Mouse (Mus musculus): ENCODE measurements at regions not wholly inside any gene's neighbourhood (a gene's known extent, or its start where the extent isn't known, plus 50 kb on each side); places are given as distances from the start of the nearest gene placed in this dataset.

GRCm38 (mm10) chr12:28922236-28922635, 170.6 kb downstream of the Eipr1 start:
- H3K4me3 ChIP-seq (ENCODE audit: insufficient read depth, low read length), result no peak overlapping the region
- TF ChIP-seq CTCF (IDR thresholded peaks at IDR 0.05; ENCODE audit: borderline replicate concordance, insufficient read depth, low read length), result no peak
- no peak for TF ChIP-seq POLR2A (IDR thresholded peaks at IDR 0.05; ENCODE audit: low read depth, low read length)
- H3K4me1 ChIP-seq (ENCODE audit: control insufficient read depth, insufficient read depth, low read length), result no peaks in the 10 kb centered on the region
- no peak overlapping the region for H3K27ac ChIP-seq (ENCODE audit: insufficient read depth, low read length)

- TF ChIP-seq POLR2A (IDR thresholded peaks at IDR 0.05; ENCODE audit: low read depth, low read length) (no peak), CTCF (IDR thresholded peaks at IDR 0.05; ENCODE audit: borderline replicate concordance, insufficient read depth, low read length) (no peak)
- H3K4me3 ChIP-seq (ENCODE audit: insufficient read depth, low read length), result no peak overlapping the region
- no peaks in the 10 kb centered on the region for H3K4me1 ChIP-seq (ENCODE audit: control insufficient read depth, insufficient read depth, low read length)
Observed at GRCm38 (mm10) chr12:28925206-28925605, 173.6 kb downstream of the Eipr1 start.

GRCm38 (mm10) chr12:28939936-28940335, 188.3 kb downstream of the Eipr1 start:
- no peaks in the 10 kb centered on the region for H3K4me1 ChIP-seq (ENCODE audit: control insufficient read depth, insufficient read depth, low read length)
- H3K4me3 ChIP-seq (ENCODE audit: insufficient read depth, low read length), result no peak overlapping the region
- TF ChIP-seq CTCF (IDR thresholded peaks at IDR 0.05; ENCODE audit: borderline replicate concordance, insufficient read depth, low read length), result no peak
- TF ChIP-seq POLR2A (IDR thresholded peaks at IDR 0.05; ENCODE audit: low read depth, low read length), result no peak
- H3K27ac ChIP-seq (ENCODE audit: insufficient read depth, low read length), result no peak overlapping the region

More at GRCm38 (mm10) chr12:28925206-28925605, 173.6 kb downstream of the Eipr1 start:
- no peak overlapping the region for H3K27ac ChIP-seq (ENCODE audit: insufficient read depth, low read length)

- no peak overlapping the region for H3K27ac ChIP-seq (ENCODE audit: insufficient read depth, low read length)
- H3K4me1 ChIP-seq (ENCODE audit: control insufficient read depth, insufficient read depth, low read length), result no peaks in the 10 kb centered on the region
- no peak overlapping the region for H3K4me3 ChIP-seq (ENCODE audit: insufficient read depth, low read length)
- no peak for TF ChIP-seq POLR2A (IDR thresholded peaks at IDR 0.05; ENCODE audit: low read depth, low read length)
- TF ChIP-seq CTCF (IDR thresholded peaks at IDR 0.05; ENCODE audit: borderline replicate concordance, insufficient read depth, low read length), result no peak
Observed at GRCm38 (mm10) chr12:28948889-28949288, 197.3 kb downstream of the Eipr1 start.

GRCm38 (mm10) chr12:28949307-28949706, 197.7 kb downstream of the Eipr1 start:
- H3K4me1 ChIP-seq (ENCODE audit: control insufficient read depth, insufficient read depth, low read length), result no peaks in the 10 kb centered on the region
- no peak overlapping the region for H3K4me3 ChIP-seq (ENCODE audit: insufficient read depth, low read length)
- TF ChIP-seq CTCF (IDR thresholded peaks at IDR 0.05; ENCODE audit: borderline replicate concordance, insufficient read depth, low read length) (no peak), POLR2A (IDR thresholded peaks at IDR 0.05; ENCODE audit: low read depth, low read length) (no peak)
- no peak overlapping the region for H3K27ac ChIP-seq (ENCODE audit: insufficient read depth, low read length)

- Histone ChIP-seq H3K4me3 (ENCODE audit: insufficient read depth, low read length) (no peak overlapping the region), H3K27ac (ENCODE audit: insufficient read depth, low read length) (no peak overlapping the region), H3K4me1 (ENCODE audit: control insufficient read depth, insufficient read depth, low read length) (no peaks in the 10 kb centered on the region)
- TF ChIP-seq POLR2A (IDR thresholded peaks at IDR 0.05; ENCODE audit: low read depth, low read length) (no peak), CTCF (IDR thresholded peaks at IDR 0.05; ENCODE audit: borderline replicate concordance, insufficient read depth, low read length) (no peak)
Observed at GRCm38 (mm10) chr12:28957155-28957554, 205.6 kb downstream of the Eipr1 start.

GRCm38 (mm10) chr12:28958661-28959060, 207.1 kb downstream of the Eipr1 start:
- TF ChIP-seq POLR2A (IDR thresholded peaks at IDR 0.05; ENCODE audit: low read depth, low read length), result no peak
- TF ChIP-seq CTCF (IDR thresholded peaks at IDR 0.05; ENCODE audit: borderline replicate concordance, insufficient read depth, low read length), result no peak
- H3K27ac ChIP-seq (ENCODE audit: insufficient read depth, low read length), result no peak overlapping the region
- no peak overlapping the region for H3K4me3 ChIP-seq (ENCODE audit: insufficient read depth, low read length)
- no peaks in the 10 kb centered on the region for H3K4me1 ChIP-seq (ENCODE audit: control insufficient read depth, insufficient read depth, low read length)

GRCm38 (mm10) chr12:28969671-28970379, 218.2 kb downstream of the Eipr1 start:
- no peak overlapping the region for H3K27ac ChIP-seq (ENCODE audit: insufficient read depth, low read length)
- H3K4me1 ChIP-seq (ENCODE audit: control insufficient read depth, insufficient read depth, low read length), result no peaks in the 10 kb centered on the region
- no peak for TF ChIP-seq POLR2A (IDR thresholded peaks at IDR 0.05; ENCODE audit: low read depth, low read length)
- TF ChIP-seq CTCF (IDR thresholded peaks at IDR 0.05; ENCODE audit: borderline replicate concordance, insufficient read depth, low read length), result no peak
- H3K4me3 ChIP-seq (ENCODE audit: insufficient read depth, low read length), result no peak overlapping the region

GRCm38 (mm10) chr12:28974571-28975041, 223.0 kb downstream of the Eipr1 start:
- no peak overlapping the region for H3K4me3 ChIP-seq (ENCODE audit: insufficient read depth, low read length)
- no peaks in the 10 kb centered on the region for H3K4me1 ChIP-seq (ENCODE audit: control insufficient read depth, insufficient read depth, low read length)
- TF ChIP-seq POLR2A (IDR thresholded peaks at IDR 0.05; ENCODE audit: low read depth, low read length) (no peak), CTCF (IDR thresholded peaks at IDR 0.05; ENCODE audit: borderline replicate concordance, insufficient read depth, low read length) (no peak)
- H3K27ac ChIP-seq (ENCODE audit: insufficient read depth, low read length), result no peak overlapping the region

- no peak overlapping the region for H3K27ac ChIP-seq (ENCODE audit: insufficient read depth, low read length)
- no peaks in the 10 kb centered on the region for H3K4me1 ChIP-seq (ENCODE audit: control insufficient read depth, insufficient read depth, low read length)
- TF ChIP-seq CTCF (IDR thresholded peaks at IDR 0.05; ENCODE audit: borderline replicate concordance, insufficient read depth, low read length), result no peak
- H3K4me3 ChIP-seq (ENCODE audit: insufficient read depth, low read length), result no peak overlapping the region
Observed at GRCm38 (mm10) chr12:28975249-28975648, 223.6 kb downstream of the Eipr1 start.

Measured in embryonic fibroblast, embryonic 13.5 days (primary cell).